Mouse (Mus musculus): ENCODE measurements around the gene Cyp8b1. TPM values are rescaled to one million over a fixed set of nuclear protein-coding genes. Genes with fewer than 3 reads are reported as not detected.

Gene Cyp8b1
- polyA plus RNA-seq, 1 experiment from 2014 or later: not detected

DNA sequence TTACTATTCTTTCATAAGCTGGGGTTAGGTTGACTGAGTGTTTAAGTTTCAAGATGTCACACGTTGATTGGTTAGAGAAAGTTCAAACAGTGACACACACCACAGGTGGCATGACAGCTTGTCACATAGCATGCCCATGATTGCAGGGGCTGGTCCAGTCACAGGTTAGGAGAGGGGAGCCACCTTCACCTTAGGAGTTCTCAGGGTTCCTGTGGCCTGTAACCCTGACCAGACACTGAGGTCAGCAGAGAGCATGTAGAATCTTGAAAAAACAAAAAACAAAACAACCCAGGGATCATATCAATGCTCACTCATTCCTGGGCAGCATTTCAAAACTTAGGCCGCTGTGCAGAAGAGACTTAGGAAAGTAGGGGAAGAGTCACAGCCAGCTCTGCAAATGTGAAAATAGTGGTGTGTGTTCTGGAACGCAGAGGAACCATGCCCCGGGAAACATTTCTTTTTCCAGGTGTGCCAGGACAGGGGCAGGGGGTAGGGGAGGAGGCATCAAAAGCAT lies 26.1 kb downstream of the Cyp8b1 start:
- 70% methylated on average over 4 of the region's 4 CpGs for WGBS
- Histone ChIP-seq H3K36me3 (ENCODE audit: control insufficient read depth, insufficient read depth, low read length) (no peaks in the 10 kb centered on the region), H3K27me3 (ENCODE audit: control insufficient read depth, insufficient read depth, low read length) (no peaks in the 10 kb centered on the region), H3K4me1 (replicated peaks; ENCODE audit: control insufficient read depth, insufficient read depth, low read length) (no peaks in the 10 kb centered on the region), H3K9me3 (ENCODE audit: control insufficient read depth, low read length) (no peaks in the 10 kb centered on the region), H3K4me3 (ENCODE audit: low read depth, low read length) (no peak overlapping the region), H3K4me2 (replicated peaks; ENCODE audit: low read depth, low read length) (no peak overlapping the region), H3K27ac (ENCODE audit: low read depth, low read length) (no peak overlapping the region), H3K9ac (ENCODE audit: low read depth, low read length) (no peak overlapping the region)
- DNase-seq (ENCODE audit: low spot score): no peak
- ATAC-seq (ENCODE audit: low FRiP score): no peak

DNA sequence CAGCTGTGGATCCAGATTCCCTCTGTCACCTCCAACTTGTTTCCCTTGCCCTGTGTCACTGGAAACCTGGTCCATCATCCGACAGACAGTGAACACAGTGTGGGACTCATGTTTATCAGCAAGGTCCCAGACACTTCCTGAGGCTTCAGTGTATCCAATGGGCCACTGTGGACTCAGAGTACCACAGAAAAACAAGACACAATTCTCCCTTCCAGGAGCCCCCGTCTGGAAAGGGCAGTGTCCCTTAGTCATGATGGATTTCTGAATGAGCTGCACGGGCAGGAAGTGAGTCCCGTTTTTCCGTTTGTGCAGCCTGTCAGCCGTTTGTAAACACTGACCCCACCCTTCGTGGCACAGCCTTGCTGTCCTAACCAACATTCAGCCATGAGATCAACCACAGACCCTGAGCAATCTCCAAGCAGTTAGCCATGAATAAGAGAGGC lies 34.1 kb downstream of the Cyp8b1 start:
- no peak overlapping the region for H3K4me2 ChIP-seq (replicated peaks; ENCODE audit: low read depth, low read length)
- WGBS: 73% methylated on average over 7 of the region's 7 CpGs
- no peaks in the 10 kb centered on the region for H3K4me1 ChIP-seq (replicated peaks; ENCODE audit: control insufficient read depth, insufficient read depth, low read length)
- H3K9me3 ChIP-seq (ENCODE audit: control insufficient read depth, low read length): no peaks in the 10 kb centered on the region
- no peaks in the 10 kb centered on the region for H3K36me3 ChIP-seq (ENCODE audit: control insufficient read depth, insufficient read depth, low read length)
- no peak overlapping the region for H3K9ac ChIP-seq (ENCODE audit: low read depth, low read length)
- H3K27ac ChIP-seq (ENCODE audit: low read depth, low read length): no peak overlapping the region
- H3K27me3 ChIP-seq (ENCODE audit: control insufficient read depth, insufficient read depth, low read length): no peaks in the 10 kb centered on the region
- H3K4me3 ChIP-seq (ENCODE audit: low read depth, low read length): no peak overlapping the region
- DNase-seq (ENCODE audit: low spot score): no peak
- ATAC-seq (ENCODE audit: low FRiP score): no peak

DNA sequence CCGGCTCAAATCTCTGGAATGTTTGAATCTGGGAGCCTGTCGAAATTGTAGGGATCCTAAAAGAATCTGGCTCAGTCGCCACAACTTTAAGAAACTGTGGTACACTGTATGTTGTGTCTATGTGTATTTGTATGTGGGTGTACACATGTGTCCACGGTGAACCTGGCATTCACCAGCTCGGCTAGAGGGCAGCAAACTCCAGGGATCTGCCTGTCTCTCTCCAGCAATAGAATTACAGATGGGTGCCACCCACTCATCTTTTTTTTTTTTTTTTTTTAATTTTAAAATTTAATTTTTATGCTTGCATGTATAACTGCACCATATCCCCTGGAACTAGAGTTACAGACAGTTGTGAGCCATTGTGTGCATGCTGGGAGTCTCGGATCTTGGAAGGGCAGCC lies 34.8 kb downstream of the Cyp8b1 start:
- no peaks in the 10 kb centered on the region for H3K9me3 ChIP-seq (ENCODE audit: control insufficient read depth, low read length)
- no peaks in the 10 kb centered on the region for H3K4me1 ChIP-seq (replicated peaks; ENCODE audit: control insufficient read depth, insufficient read depth, low read length)
- H3K4me3 ChIP-seq (ENCODE audit: low read depth, low read length): no peak overlapping the region
- DNase-seq (ENCODE audit: low spot score) (no peak), ATAC-seq (ENCODE audit: low FRiP score) (no peak)
- H3K36me3 ChIP-seq (ENCODE audit: control insufficient read depth, insufficient read depth, low read length): no peaks in the 10 kb centered on the region
- no peak overlapping the region for H3K4me2 ChIP-seq (replicated peaks; ENCODE audit: low read depth, low read length)
- H3K27ac ChIP-seq (ENCODE audit: low read depth, low read length): no peak overlapping the region
- H3K9ac ChIP-seq (ENCODE audit: low read depth, low read length): no peak overlapping the region
- no peaks in the 10 kb centered on the region for H3K27me3 ChIP-seq (ENCODE audit: control insufficient read depth, insufficient read depth, low read length)
- WGBS: 83% methylated on average over 6 of the region's 6 CpGs

DNA sequence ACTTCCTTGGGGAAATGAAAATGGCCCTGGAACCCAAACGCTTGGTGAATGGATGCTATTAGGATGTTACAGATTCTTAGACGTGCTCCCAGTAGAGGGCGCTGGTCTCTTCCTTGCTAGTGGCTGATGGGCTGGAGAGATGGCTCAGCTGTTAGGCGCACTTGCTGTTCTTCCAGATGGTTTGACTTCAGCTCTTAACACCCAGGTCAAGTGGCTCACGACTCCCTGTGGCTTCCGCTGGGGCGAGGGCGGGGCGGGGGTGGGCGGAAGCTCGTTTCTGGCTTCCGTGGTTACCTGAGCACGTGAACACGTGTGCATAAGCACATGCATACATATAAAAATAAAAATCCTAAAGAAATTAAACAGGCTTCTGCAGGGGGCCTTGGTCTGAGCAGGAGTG lies 35.3 kb downstream of the Cyp8b1 start:
- DNase-seq (ENCODE audit: low spot score): peak; percentile 82
- no peak for ATAC-seq (ENCODE audit: low FRiP score)
- Histone ChIP-seq H3K4me2 (replicated peaks; ENCODE audit: low read depth, low read length) (no peak overlapping the region), H3K4me1 (replicated peaks; ENCODE audit: control insufficient read depth, insufficient read depth, low read length) (no peaks in the 10 kb centered on the region), H3K9ac (ENCODE audit: low read depth, low read length) (no peak overlapping the region), H3K36me3 (ENCODE audit: control insufficient read depth, insufficient read depth, low read length) (no peaks in the 10 kb centered on the region), H3K27me3 (ENCODE audit: control insufficient read depth, insufficient read depth, low read length) (no peaks in the 10 kb centered on the region), H3K4me3 (ENCODE audit: low read depth, low read length) (no peak overlapping the region), H3K9me3 (ENCODE audit: control insufficient read depth, low read length) (no peaks in the 10 kb centered on the region), H3K27ac (ENCODE audit: low read depth, low read length) (no peak overlapping the region)
- 27% methylated on average over 14 of the region's 14 CpGs for WGBS

DNA sequence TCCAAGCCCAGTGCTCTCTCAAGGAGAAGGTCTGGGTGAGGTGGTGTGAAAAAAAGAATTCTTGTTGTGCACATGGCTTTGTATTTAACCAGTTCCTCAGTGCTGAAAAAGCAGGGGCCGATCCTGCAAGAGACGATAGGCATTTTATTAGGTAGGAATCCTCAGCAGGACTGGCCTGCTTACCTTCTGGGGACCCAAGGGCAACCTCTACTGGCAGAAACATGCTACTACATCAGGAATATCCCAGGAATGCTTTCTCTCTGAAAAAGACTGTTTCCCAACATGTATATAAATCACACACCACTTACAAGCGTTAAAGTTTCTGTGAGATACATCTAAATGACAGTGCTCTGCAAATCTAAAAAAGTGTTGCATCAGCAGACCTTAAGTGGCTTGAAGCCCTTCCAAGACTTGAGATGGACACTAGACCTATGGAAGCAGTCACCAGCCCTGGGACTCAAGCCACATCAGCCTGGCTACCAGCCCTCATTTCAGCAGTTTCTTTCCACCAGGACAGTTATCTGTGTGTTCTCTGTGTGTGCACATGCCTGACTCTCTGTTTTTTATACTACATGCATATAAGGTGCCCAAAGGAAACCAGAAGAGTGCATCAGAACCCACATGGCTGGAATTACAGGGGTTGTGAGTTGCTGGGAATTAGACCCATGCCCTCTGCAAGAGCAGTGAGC lies 38.9 kb downstream of the Cyp8b1 start:
- no peak overlapping the region for H3K9ac ChIP-seq (ENCODE audit: low read depth, low read length)
- H3K4me3 ChIP-seq (ENCODE audit: low read depth, low read length): no peak overlapping the region
- no peaks in the 10 kb centered on the region for H3K9me3 ChIP-seq (ENCODE audit: control insufficient read depth, low read length)
- H3K27ac ChIP-seq (ENCODE audit: low read depth, low read length): no peak overlapping the region
- peak; percentile 71 for DNase-seq (ENCODE audit: low spot score)
- 32% methylated on average over 3 of the region's 3 CpGs for WGBS
- no peaks in the 10 kb centered on the region for H3K36me3 ChIP-seq (ENCODE audit: control insufficient read depth, insufficient read depth, low read length)
- no peaks in the 10 kb centered on the region for H3K27me3 ChIP-seq (ENCODE audit: control insufficient read depth, insufficient read depth, low read length)
- no peak overlapping the region for H3K4me2 ChIP-seq (replicated peaks; ENCODE audit: low read depth, low read length)
- no peak for ATAC-seq (ENCODE audit: low FRiP score)
- no peaks in the 10 kb centered on the region for H3K4me1 ChIP-seq (replicated peaks; ENCODE audit: control insufficient read depth, insufficient read depth, low read length)

DNA sequence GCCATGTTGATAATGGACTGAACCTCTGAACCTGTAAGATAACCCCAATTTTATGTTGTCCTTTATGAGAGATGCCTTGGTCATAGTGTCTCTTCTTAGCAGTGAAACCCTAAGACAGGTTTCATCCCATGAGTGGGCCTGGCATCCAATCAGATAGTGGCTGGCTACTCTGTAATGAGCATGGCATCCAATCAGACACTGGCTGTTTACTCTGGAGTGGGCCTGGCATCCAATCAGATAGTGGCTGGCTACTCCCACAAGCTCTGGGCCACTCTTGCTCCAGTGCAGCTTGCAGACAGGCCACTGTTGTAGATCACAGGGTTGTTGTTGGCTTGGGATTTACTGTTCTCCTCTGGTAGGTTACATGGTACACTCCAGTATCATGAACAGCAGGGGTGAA lies 42.5 kb downstream of the Cyp8b1 start:
- Histone ChIP-seq H3K9me3 (ENCODE audit: control insufficient read depth, low read length) (no peaks in the 10 kb centered on the region), H3K27ac (ENCODE audit: low read depth, low read length) (no peak overlapping the region), H3K4me2 (replicated peaks; ENCODE audit: low read depth, low read length) (no peak overlapping the region), H3K4me1 (replicated peaks; ENCODE audit: control insufficient read depth, insufficient read depth, low read length) (no peaks in the 10 kb centered on the region), H3K9ac (ENCODE audit: low read depth, low read length) (no peak overlapping the region), H3K27me3 (ENCODE audit: control insufficient read depth, insufficient read depth, low read length) (no peaks in the 10 kb centered on the region), H3K4me3 (ENCODE audit: low read depth, low read length) (no peak overlapping the region), H3K36me3 (ENCODE audit: control insufficient read depth, insufficient read depth, low read length) (no peaks in the 10 kb centered on the region)
- DNase-seq (ENCODE audit: low spot score) (no peak), ATAC-seq (ENCODE audit: low FRiP score) (no peak)

DNA sequence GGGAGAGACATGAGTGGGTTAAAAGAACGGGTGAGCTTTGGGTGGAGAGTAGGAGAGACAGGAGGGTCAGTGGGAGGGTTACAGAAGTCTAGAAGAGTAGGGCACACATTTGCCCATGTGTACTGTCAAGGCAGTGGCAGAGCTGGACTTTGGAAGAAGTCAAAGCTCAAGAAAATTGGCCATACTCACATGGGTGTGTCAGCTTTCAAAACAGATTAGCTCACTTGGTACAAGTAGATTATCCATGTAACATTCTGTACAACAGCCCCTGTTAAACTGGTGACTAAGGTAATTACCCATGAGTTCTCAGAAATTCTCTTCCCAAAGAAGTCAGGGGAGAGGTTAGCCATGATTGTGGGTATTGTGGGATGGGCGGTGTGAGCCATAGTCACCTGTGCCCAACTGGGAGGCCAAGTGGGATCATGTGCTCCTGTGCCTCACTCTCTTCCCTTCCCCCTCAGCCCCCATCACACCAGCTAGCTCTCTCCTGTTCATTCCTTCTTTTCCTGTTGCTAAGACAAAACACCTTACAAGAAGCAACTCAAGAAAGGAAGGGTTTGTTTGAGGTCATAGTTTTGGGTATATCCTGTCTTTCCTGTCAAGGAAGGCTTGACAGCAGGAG lies 43.9 kb downstream of the Cyp8b1 start:
- Histone ChIP-seq H3K4me3 (ENCODE audit: low read depth, low read length) (no peak overlapping the region), H3K9me3 (ENCODE audit: control insufficient read depth, low read length) (no peaks in the 10 kb centered on the region), H3K4me2 (replicated peaks; ENCODE audit: low read depth, low read length) (no peak overlapping the region), H3K27me3 (ENCODE audit: control insufficient read depth, insufficient read depth, low read length) (no peaks in the 10 kb centered on the region), H3K9ac (ENCODE audit: low read depth, low read length) (no peak overlapping the region), H3K27ac (ENCODE audit: low read depth, low read length) (no peak overlapping the region), H3K36me3 (ENCODE audit: control insufficient read depth, insufficient read depth, low read length) (no peaks in the 10 kb centered on the region), H3K4me1 (replicated peaks; ENCODE audit: control insufficient read depth, insufficient read depth, low read length) (no peaks in the 10 kb centered on the region)
- ATAC-seq (ENCODE audit: low FRiP score): no peak
- no peak for DNase-seq (ENCODE audit: low spot score)
- 88% methylated on average over 2 of the region's 2 CpGs for WGBS

DNA sequence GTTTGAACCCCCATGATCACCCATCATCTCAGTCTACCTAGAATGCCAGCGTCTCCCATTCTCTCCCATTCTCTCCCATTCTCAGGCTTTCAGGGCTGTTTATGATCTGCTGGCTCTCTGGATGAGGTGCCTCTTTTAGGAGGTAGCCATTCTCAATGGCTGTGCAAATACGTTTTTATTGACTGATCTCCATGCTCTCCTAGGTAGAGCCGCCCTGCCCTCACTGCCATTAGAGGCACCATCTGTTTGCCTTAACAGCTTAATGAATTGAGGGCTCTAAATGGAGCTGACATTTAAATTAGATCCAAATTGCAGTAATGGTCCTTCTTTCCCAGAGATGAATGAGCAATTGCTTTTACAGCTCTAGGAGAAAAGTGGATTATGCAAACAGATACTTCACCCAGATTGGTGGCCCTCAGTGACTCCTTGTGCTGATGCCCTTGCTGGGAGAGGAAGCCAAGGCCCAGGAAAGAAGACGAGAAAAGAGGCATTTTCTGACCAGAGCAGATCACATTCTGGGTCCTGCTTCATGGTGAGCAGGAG lies 46.1 kb downstream of the Cyp8b1 start:
- no peak overlapping the region for H3K27ac ChIP-seq (ENCODE audit: low read depth, low read length)
- no peak overlapping the region for H3K4me2 ChIP-seq (replicated peaks; ENCODE audit: low read depth, low read length)
- DNase-seq (ENCODE audit: low spot score): no peak
- ATAC-seq (ENCODE audit: low FRiP score): no peak
- H3K4me3 ChIP-seq (ENCODE audit: low read depth, low read length): no peak overlapping the region
- WGBS: 75% methylated on average over 4 of the region's 4 CpGs
- no peaks in the 10 kb centered on the region; the same call in 1 of the 2 replicates for H3K27me3 ChIP-seq (ENCODE audit: control insufficient read depth, insufficient read depth, low read length)
- no peaks in the 10 kb centered on the region for H3K9me3 ChIP-seq (ENCODE audit: control insufficient read depth, low read length)
- no peak overlapping the region for H3K9ac ChIP-seq (ENCODE audit: low read depth, low read length)
- no peaks in the 10 kb centered on the region for H3K36me3 ChIP-seq (ENCODE audit: control insufficient read depth, insufficient read depth, low read length)
- no peaks in the 10 kb centered on the region for H3K4me1 ChIP-seq (replicated peaks; ENCODE audit: control insufficient read depth, insufficient read depth, low read length)

DNA sequence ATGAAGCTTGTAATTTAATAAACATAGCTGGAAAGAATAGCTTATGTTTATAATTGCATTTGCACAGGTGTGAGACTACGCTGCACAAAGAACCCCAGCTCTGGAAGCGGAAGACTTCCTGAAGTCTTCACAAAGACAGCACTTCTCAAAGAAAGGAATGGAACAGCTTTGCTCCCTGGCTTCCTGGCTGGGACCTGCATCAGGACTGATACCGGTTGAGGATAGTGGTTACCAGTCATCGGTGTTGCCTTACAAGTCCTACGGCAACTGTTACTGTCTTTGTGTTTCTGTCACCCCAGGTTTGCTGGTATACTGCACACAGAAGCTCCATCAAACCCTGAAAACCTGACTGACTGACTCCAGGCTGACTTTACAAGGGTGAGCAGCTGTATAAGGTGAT lies 46.7 kb downstream of the Cyp8b1 start:
- no peaks in the 10 kb centered on the region for H3K36me3 ChIP-seq (ENCODE audit: control insufficient read depth, insufficient read depth, low read length)
- ATAC-seq (ENCODE audit: low FRiP score) (no peak), DNase-seq (ENCODE audit: low spot score) (no peak)
- no peak overlapping the region for H3K4me2 ChIP-seq (replicated peaks; ENCODE audit: low read depth, low read length)
- 91% methylated on average over 5 of the region's 5 CpGs for WGBS
- H3K27ac ChIP-seq (ENCODE audit: low read depth, low read length): no peak overlapping the region
- H3K4me1 ChIP-seq (replicated peaks; ENCODE audit: control insufficient read depth, insufficient read depth, low read length): no peaks in the 10 kb centered on the region
- no peak overlapping the region for H3K4me3 ChIP-seq (ENCODE audit: low read depth, low read length)
- H3K9me3 ChIP-seq (ENCODE audit: control insufficient read depth, low read length): no peaks in the 10 kb centered on the region
- no peaks in the 10 kb centered on the region; the same call in 1 of the 2 replicates for H3K27me3 ChIP-seq (ENCODE audit: control insufficient read depth, insufficient read depth, low read length)
- H3K9ac ChIP-seq (ENCODE audit: low read depth, low read length): no peak overlapping the region
